Mouse (Mus musculus) G1E-ER4 (cell line): ENCODE data around the gene Hunk. TPM values are rescaled to one million over a fixed set of nuclear protein-coding genes. Genes with fewer than 3 reads are reported as not detected.

ENCODE experiments used
- GATA1 ChIP-seq: IDR thresholded peaks from one replicate; pipeline ENCODE4 v1.8.0; 2012; ENCODE audit warnings: low read length, inconsistent platforms
- polyA plus RNA-seq: library from polyadenylated mRNA; stranded (reverse); fragments of >175 nt; gene quantifications from 2 replicates; pipeline ENCODE4 v1.2.3, GENCODE M21; 2012

Gene Hunk
- polyA plus RNA-seq, 1 experiment = not detected

DNA sequence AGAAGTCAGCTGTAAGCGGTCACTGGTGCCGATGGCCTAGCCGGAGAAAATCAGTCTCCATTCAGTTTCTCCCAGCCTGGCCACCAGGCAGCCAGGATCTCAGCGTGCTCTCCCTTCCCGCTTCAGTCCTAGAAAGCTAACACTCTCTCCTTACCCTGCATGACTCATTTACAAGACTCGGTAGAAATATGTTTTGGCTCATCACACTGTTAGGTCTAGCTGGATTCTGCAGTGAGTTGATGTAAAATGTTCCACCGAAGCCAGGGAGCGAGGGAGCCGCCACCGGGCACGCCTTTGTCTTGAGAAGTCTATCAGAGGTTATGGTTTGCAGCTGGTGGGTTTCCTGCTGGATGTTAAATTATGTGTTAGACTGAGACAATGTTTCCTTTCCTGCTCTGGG is 67.4 kb downstream of the Hunk start:
- no peak for TF ChIP-seq GATA1

DNA sequence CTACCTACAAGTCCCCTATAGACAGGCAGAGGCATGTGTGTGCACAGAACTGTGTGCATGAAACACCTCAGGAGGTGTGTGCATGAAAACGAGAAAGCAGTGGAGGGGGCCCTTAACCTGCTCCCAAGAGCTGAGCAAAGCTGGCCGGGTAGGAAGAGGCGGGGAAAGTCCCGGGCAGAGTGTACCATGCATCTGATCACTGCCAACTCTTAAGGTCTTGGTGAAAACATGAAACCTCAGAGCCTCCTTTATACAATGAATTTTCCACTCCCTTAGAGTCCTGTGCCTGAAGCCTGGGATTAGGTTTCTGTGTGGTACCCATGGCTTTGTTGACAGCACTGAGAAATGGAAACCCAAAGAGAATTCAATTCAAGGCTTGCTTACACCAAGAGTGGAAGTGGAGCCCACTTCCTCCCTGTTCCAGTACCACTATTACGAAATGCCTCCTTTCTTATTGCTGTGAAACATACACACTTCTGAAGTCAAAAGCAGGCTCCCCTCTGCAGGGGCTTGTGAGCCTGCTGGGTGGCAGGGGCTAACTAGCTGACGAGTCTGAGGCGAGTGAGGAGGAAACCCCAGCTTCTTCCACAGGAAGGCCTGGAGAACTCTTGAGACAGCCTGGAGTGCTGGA is 70.8 kb downstream of the Hunk start:
- TF ChIP-seq GATA1 = no peak

DNA sequence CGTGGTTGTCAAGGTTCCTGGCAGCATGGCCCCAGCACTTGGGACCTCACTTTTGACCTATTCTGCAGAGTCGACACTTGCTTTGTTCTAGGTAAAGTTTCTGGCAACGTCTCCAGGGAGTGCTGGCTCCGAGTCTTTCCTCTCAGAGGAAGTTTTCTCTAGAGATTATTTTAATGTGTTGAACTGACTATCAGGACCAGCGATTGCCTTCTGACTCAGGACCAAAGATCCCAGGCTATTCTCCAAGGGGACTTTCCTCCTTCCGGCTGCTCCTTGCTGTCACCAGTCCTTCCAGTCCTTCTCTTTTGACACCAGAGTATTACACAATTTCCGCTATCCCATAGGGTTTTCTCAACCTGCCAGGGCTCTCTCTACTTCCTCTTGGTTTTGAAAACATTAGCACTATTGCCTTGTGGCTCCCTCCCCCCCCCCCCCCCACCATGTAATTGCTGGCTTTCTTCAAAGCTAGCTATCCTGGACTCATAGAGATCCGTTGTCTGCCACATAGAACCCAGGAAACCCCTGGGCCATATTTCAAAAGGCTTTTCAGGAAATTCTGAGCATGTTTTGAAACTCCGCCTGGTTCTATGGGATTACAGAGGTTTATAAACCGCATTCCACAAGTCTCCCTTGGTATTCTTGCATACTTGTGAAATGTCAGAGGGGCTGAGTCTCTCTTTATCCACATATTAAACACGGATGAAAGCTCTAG is 73.2 kb downstream of the Hunk start:
- TF ChIP-seq GATA1 = no peak

DNA sequence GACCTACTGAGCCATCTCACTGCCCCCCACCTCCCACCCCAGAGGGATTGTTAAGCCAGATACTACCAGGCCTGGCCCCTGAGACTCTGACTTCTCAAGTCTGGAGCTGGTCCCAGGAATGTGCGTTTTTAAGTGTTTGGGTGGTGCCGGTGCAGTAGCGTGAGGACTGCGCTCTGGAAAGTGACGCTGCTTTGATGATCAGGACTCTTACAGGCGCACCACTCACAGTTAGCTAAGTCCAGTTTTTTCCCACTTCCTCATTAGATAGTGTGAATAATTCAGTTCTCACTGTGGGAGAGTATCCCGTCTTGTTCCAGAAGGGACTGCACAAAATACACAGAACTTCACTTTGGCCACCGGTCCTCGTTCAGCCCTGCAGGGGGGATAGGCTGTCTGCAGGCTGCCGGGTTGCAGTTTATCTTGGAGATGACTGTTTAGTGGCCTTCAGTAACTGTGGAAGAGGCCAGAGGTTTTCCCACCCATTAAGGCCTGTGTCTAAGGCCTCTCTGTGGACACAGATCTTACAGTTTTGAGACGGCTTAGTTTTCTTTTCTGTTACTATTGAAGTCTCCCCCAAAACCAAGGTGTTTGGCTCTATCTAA is 75.6 kb downstream of the Hunk start:
- no peak for TF ChIP-seq GATA1

DNA sequence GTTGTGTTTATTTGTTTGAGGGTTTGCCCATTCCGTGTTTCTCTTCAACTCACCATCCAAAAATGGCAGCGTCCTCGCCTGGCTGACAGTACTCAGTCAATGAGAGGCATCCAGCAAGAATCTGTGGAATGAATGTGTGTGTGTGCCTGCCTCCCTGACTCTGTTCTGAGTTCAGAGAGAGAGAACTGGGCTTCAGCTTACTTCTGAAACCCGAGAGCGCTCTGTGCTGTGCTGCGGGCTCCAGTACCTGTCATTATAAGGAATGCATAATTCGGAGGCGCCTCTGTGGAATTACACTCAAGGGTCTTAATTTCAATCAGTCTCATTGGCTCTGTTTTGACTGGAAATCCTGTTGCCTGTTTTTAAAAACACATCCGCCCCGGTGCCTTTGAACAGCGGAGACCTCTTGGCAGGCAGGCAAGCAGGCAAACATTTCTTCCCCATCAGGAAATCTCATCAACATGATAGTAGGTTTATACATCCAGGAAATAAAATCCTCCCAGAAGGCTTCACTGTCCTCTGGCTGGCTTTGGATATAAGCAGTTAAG is 77.0 kb downstream of the Hunk start:
- no peak for TF ChIP-seq GATA1

DNA sequence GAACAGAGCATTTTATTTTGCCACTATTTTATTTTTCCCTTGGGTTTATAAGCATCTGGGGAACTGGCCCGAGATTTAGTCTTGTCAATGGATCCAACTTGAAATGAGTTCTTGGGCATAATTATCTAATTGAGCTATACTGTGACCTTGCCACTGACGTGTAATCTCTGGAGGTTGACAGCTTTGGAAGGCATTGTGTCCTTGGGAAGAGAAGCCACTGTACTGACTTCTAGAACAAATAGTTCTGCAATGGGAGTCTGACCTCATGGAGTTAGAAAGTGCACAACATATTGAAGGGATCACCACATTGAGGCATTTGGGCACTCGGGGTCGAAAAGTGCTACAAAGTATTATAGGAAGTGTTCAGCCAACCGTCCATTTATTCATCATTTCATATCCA is 79.3 kb downstream of the Hunk start:
- TF ChIP-seq GATA1 = no peak

DNA sequence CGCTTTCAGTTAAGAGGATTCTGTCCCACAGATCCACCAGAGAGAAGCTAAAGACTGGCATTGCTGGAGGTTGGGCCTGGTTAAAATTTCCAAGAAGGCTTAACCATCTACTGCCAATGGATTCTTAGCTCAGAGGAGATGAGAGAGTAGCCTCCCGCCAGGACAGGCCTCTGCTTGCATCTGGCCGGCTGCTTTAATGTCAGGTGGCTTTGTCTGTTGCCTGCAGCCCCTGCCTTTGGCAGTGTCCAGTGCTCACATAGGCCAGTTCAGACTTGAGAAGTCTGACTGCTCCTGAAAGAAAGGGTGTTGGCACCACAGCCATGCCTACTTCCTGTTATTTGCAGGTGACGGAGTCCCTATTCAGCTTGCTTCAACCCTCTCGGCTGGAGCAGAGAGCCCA is 82.5 kb downstream of the Hunk start:
- TF ChIP-seq GATA1 = no peak

DNA sequence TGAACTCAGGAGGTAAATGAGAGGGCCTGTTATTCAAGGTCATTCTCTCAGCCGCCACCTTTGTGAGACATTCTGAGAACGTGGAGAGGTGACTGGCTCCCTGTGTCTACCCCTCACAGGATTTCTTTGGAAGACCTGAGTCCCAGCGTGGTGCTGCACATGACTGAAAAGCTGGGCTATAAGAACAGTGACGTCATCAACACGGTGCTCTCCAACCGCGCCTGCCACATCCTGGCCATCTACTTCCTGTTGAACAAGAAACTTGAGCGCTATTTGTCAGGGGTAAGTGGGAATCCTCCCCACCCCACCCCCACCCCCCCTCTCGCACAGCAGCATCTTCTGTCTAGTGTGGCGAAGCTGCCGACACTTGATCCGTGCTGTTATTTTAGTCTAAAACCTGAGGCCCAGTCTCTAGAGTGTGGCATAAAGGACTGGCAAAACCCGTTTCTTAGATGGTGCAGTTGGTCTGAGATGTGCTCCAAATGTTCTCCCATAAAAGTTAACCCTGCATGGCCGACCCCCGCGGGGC is 90.0 kb downstream of the Hunk start:
- no peak for TF ChIP-seq GATA1

DNA sequence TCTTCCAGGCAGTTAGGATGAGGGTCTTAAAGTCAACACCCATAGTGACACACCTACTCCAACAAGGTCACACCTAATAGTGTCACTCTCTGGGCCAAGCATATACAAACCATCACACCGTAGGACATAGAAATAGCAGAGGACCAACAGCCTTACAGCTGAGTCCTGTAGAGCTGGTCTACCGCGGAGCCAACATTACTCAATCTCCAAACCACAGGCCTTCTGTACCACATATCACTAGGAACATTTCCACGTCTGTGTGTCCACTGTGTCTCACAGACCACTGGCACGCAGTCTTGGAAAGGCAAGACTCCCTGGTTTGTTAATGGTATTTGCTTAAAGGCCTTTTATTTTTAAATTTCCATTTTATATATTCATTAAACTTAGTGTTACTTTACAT is 95.8 kb downstream of the Hunk start:
- TF ChIP-seq GATA1 = no peak

DNA sequence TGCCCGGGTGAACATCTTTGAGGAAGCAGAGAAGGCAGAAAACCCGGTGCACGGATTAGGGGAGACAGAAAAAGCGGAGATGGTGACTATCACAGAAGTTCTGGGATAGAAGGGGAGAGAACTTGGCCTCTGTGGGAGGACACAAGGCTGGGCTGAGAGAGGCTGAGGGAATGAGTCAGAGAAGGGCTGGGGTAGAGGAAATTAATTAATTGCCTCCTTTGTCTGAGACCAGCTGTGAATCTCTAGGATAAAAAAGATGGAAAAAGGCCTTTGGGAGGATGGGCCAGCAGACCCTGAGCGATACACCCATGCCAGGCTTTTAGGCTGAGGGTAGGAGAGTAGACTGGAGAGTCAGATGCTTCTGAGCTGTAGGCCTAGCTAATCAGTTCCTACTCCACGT is 97.5 kb downstream of the Hunk start:
- TF ChIP-seq GATA1 = no peak

DNA sequence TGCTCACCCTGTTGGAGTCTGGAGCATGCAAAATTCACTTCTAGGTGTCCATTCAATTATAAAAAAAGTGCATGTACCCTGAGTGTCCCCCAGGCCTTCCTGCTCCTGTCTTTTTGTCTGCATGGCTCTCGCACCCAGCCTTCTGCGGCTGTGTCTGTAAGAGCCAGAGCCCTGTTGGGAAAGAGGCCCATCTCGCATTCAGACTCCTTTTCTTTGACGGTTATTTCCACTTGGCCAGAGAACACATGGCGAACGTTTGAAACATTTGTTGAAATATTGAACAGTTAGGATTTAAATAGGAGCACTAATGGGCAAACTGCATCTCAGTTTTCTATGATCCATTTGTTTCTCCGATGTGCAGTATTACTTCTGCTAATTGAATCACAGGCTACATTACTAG is 99.3 kb downstream of the Hunk start:
- TF ChIP-seq GATA1 = no peak

DNA sequence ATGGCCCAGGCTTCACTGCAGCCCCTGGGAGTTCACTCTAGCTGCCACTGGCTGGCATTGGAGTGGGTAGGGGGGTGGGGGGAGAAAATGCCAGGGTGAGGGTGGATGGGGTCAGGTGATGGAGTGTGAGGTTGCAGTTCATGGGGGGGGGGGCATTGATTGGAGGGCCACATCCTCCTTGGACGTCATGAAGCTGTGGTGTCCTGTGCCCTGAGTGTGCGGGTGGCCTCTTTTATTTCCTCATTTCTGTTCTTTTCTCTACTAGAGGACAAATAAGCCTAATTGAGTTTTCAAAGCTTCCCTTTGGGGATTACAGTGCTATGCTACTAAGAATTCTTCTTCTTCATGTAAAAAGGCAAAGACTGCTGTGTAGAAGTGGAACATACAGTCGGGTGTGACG is 99.8 kb downstream of the Hunk start:
- no peak for TF ChIP-seq GATA1

DNA sequence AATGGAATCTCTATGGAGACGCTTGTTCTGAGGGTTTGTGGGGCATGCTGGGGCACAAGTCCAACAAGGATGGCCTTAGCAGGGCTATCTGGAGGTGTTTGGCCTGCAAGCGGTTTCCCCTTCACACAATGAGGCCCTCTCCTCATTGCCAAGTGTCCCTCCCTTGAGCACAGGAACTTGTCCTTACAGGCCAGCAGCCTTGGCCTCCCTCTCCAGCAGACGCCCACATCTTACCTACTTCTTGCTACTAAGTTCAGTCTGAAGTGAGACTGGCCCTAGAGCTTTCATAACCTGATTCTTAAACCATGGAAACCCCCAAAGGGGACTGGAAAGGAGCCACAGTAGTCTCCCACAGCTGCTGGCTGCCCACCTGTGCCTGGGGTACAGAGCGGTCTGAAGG is 104.3 kb downstream of the Hunk start:
- TF ChIP-seq GATA1 = no peak

DNA sequence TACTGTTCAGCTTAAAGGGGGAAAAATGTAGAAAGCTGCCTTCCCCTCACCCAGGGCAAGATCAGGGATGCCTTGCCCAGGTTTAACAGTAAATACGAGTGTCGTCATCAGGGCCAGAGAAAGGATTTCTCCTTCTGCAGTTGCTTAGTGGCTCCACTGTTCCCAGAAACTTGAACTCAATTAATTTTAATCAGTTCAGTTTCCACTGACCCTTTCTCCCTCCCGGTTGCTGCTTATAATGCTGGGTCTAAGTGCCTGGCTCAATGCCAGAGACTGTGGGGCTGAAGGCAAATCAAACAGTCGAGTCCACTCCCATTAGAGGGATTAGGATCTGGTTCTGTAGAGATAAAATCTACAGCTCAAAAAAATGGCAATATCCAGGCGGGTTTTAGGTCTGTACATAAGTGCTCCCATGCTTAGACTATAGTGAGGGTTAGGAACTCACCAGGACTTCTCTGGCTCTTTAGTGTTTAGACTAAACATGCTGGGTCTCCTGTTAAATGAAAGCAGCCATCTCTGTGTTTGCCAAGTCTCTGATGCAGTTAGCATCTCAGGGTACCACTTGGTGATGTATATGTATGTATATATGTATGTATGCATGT is 106.2 kb downstream of the Hunk start:
- no peak for TF ChIP-seq GATA1

DNA sequence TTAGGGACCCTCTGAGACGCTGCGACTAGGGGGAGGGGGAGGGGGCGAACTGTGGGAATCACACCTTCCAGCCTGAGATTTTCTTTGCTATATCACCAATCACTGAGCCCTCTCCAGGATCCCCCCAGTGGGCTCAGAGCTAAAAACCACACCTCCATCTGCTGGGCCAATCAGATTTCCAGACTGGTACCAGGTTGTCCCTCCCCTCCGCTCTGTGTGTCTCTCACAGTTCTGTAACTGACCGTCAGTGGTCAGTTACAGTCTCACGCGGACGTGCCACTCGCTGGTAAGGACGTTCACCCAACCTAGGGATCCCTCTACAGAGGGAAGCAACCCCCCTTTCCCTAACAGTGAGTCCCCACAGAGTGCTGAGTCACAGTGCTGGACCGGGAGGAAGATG is 111.1 kb downstream of the Hunk start:
- TF ChIP-seq GATA1 = no peak
